ENCODE assay signal across 8 mouse cellular contexts in the genomic region with DNA sequence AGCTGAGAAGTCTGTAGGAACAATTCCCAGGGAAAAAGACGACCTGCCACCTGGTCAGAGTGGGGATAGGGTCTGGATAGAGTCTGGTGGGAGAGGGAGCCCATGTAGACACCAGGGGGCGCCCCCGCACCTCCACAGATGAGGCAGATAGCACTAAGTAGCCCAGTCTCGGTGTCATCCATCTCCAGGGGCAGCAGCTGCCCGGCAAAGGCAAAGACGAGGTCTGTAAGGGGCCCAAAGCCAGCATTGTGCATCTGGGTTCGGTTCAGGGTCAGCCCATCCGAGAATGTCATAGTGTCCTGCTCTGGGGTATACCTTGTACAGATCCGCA. TPM values are rescaled to one million over a fixed set of nuclear protein-coding genes. Genes with fewer than 3 reads are reported as not detected.
DNase-seq lines count a peak whose midpoint lies in the region; ATAC-seq and TF ChIP-seq lines count a peak whose summit lies in the region.

No protein-coding gene starts in this region.

- TF ChIP-seq EP300 in stomach, postnatal 0 days (optimal IDR thresholded peaks at IDR 0.05) = no peak

- peak; percentile 49 for ATAC-seq in common myeloid progenitor, adult 5-6 weeks (replicated peaks; ENCODE audit: low read depth, poor library complexity, severe bottlenecking)
- ATAC-seq in liver, embryonic 12.5 days = peak; percentile 45; the same call in 1 of the 2 replicates
- no peak for ATAC-seq in stomach, postnatal 0 days (ENCODE audit: low FRiP score, low TSS enrichment)

- no peaks in the 10 kb centered on the region for H3K9me3 ChIP-seq in liver, embryonic 12.5 days (replicated peaks)
- no peaks in the 10 kb centered on the region for H3K9me3 ChIP-seq in stomach, postnatal 0 days (ENCODE audit: control insufficient read depth, low read length)

- H3K27ac ChIP-seq in liver, embryonic 12.5 days = no peak overlapping the region
- H3K27ac ChIP-seq in stomach, postnatal 0 days (replicated peaks) = no peak overlapping the region; the same call in 1 of the 2 replicates

- peaks cover 39% of the 10 kb centered on the region for H3K4me1 ChIP-seq in liver, embryonic 12.5 days
- peaks cover 10% of the 10 kb centered on the region for H3K4me1 ChIP-seq in stomach, postnatal 0 days (replicated peaks; ENCODE audit: control insufficient read depth, insufficient read depth)

- peaks cover 6% of the 10 kb centered on the region for H3K36me3 ChIP-seq in liver, embryonic 12.5 days
- peaks cover 9% of the 10 kb centered on the region; the same call in 1 of the 2 replicates for H3K36me3 ChIP-seq in stomach, postnatal 0 days (ENCODE audit: control insufficient read depth, insufficient read depth, low read length)

- H3K4me3 ChIP-seq in liver, embryonic 12.5 days = no peak overlapping the region
- H3K4me3 ChIP-seq in stomach, postnatal 0 days (ENCODE audit: low read depth, low read length) = no peak overlapping the region

- DNase-seq in A20 (ENCODE audit: low read depth, low spot score) (peak; percentile 74), ZHBTc4 (ENCODE audit: low read depth, low spot score) (peak; percentile 90)
- peak; percentile 62 for DNase-seq in gastrocnemius, postnatal 25 days
- peak; percentile 85 for DNase-seq in kidney, adult 9 months
- peak; percentile 86 for DNase-seq in naive thymus-derived CD4-positive, alpha-beta T cell, adult 2 months (ENCODE audit: low read depth)
- DNase-seq in stomach, postnatal 0 days (ENCODE audit: low spot score) = peak; percentile 83

- peaks cover 64% of the 10 kb centered on the region for H3K27me3 ChIP-seq in liver, embryonic 12.5 days (replicated peaks)
- no peaks in the 10 kb centered on the region for H3K27me3 ChIP-seq in stomach, postnatal 0 days (ENCODE audit: control insufficient read depth, insufficient read depth, low read length)

- 9% methylated on average over 9 of the region's 9 CpGs for WGBS in liver, embryonic 12.5 days (ENCODE audit: insufficient replicate concordance)
- 12% methylated on average over 9 of the region's 9 CpGs for WGBS in stomach, postnatal 0 days

- peak; percentile 88 for TF ChIP-seq CTCF in stomach, postnatal 0 days (IDR thresholded peaks at IDR 0.05; ENCODE audit: low read depth)

- H3K4me2 ChIP-seq in liver, embryonic 12.5 days = no peak overlapping the region
- H3K4me2 ChIP-seq in stomach, postnatal 0 days (replicated peaks; ENCODE audit: low read depth) = no peak overlapping the region

- H3K9ac ChIP-seq in liver, embryonic 12.5 days = no peak overlapping the region
- H3K9ac ChIP-seq in stomach, postnatal 0 days (ENCODE audit: low read length) = no peak overlapping the region

RNA-seq across cellular contexts. Expression of a gene that starts 7.5 kb away (rescaled TPM):
- 81.3 and 108 TPM in 2 replicates for total RNA-seq in common myeloid progenitor, adult 5-6 weeks (2017)
- total RNA-seq in gastrocnemius, postnatal 25 days (2021) = 1 to 10 TPM in 1 of 2 experiments, under 1 TPM in 1; 0.41 to 1.2 TPM
- 6.4 and 8.9 TPM in 2 replicates for polyA plus RNA-seq in liver, embryonic 12.5 days (2016; fragmentation: Nextera tagmentation; extraction: Ambion mirVana)
- polyA plus RNA-seq in stomach, postnatal 0 days (2015; fragmentation: Nextera tagmentation; extraction: Ambion mirVana) = 1.2 TPM in 2 replicates

RNA-seq across cellular contexts. Expression of a gene that starts 18.1 kb away (rescaled TPM):
- 1.2 and 3.9 TPM in 2 replicates for total RNA-seq in common myeloid progenitor, adult 5-6 weeks (2017)
- total RNA-seq in gastrocnemius, postnatal 25 days (2021) = 1 to 10 TPM; 9.3 to 9.8 TPM
- polyA plus RNA-seq in liver, embryonic 12.5 days (2016; fragmentation: Nextera tagmentation; extraction: Ambion mirVana) = 4.4 and 4.9 TPM in 2 replicates
- polyA plus RNA-seq in stomach, postnatal 0 days (2015; fragmentation: Nextera tagmentation; extraction: Ambion mirVana) = 27.2 and 34.6 TPM in 2 replicates

RNA-seq across cellular contexts. Expression of a gene that starts 31.1 kb away (rescaled TPM):
- total RNA-seq in common myeloid progenitor, adult 5-6 weeks (2017) = not detected in 2 replicates
- not detected for total RNA-seq in gastrocnemius, postnatal 25 days (2021)
- polyA plus RNA-seq in liver, embryonic 12.5 days (2016; fragmentation: Nextera tagmentation; extraction: Ambion mirVana) = not detected in 2 replicates
- polyA plus RNA-seq in stomach, postnatal 0 days (2015; fragmentation: Nextera tagmentation; extraction: Ambion mirVana) = 0.10 and 0.12 TPM in 2 replicates

RNA-seq across cellular contexts. Expression of a gene that starts 34.7 kb away (rescaled TPM):
- 7.0 and 27.8 TPM in 2 replicates for total RNA-seq in common myeloid progenitor, adult 5-6 weeks (2017)
- 10 to 100 TPM; 10.4 to 16.7 TPM for total RNA-seq in gastrocnemius, postnatal 25 days (2021)
- polyA plus RNA-seq in liver, embryonic 12.5 days (2016; fragmentation: Nextera tagmentation; extraction: Ambion mirVana) = 21.9 and 26.6 TPM in 2 replicates
- 32.1 and 39.4 TPM in 2 replicates for polyA plus RNA-seq in stomach, postnatal 0 days (2015; fragmentation: Nextera tagmentation; extraction: Ambion mirVana)

RNA-seq across cellular contexts. Expression of a gene that starts 36.2 kb away (rescaled TPM):
- 33.7 and 35.4 TPM in 2 replicates for total RNA-seq in common myeloid progenitor, adult 5-6 weeks (2017)
- total RNA-seq in gastrocnemius, postnatal 25 days (2021) = 10 to 100 TPM; 25.5 to 25.6 TPM
- polyA plus RNA-seq in liver, embryonic 12.5 days (2016; fragmentation: Nextera tagmentation; extraction: Ambion mirVana) = 31.2 and 32.0 TPM in 2 replicates
- polyA plus RNA-seq in stomach, postnatal 0 days (2015; fragmentation: Nextera tagmentation; extraction: Ambion mirVana) = 19.9 and 20.2 TPM in 2 replicates

Comparison
In these comparisons a context has a peak if more than half of its experiments do, and no peak if none do; other contexts are left out.
1. RNA of a gene that starts 7.5 kb away (total RNA-seq): 81.3 to 108 TPM in common myeloid progenitor, adult 5-6 weeks; 0.41 to 1.2 TPM in gastrocnemius, postnatal 25 days; every median in the first group is over 10 times any median in the second.
2. Peak in every context shown above with its lines, with median percentiles within 50 percentile points of each other: DNase-seq.